Mouse (Mus musculus): ENCODE results near the gene Mta3. TPM values are rescaled to one million over a fixed set of nuclear protein-coding genes. Genes with fewer than 3 reads are reported as not detected.

Gene Mta3
- polyA plus RNA-seq, 1 experiment from 2014 or later: 35.0 TPM

- no peak overlapping the region for H3K4me3 ChIP-seq (ENCODE audit: low read length)
- no peak overlapping the region for H3K27ac ChIP-seq (ENCODE audit: low read length)
- H3K36me3 ChIP-seq (ENCODE audit: control insufficient read depth, insufficient read depth, low read length): no peaks in the 10 kb centered on the region
- no peaks in the 10 kb centered on the region for H3K9me3 ChIP-seq (ENCODE audit: control insufficient read depth, low read length)
- H3K9ac ChIP-seq (ENCODE audit: low read depth, low read length): no peak overlapping the region
- 14% methylated on average over 10 of the region's 10 CpGs for WGBS
- no peak overlapping the region for H3K4me2 ChIP-seq (ENCODE audit: low read depth, low read length)
- H3K4me1 ChIP-seq (ENCODE audit: control insufficient read depth, insufficient read depth, low read length): peaks cover 3% of the 10 kb centered on the region; the same call in 1 of the 2 replicates
- no peaks in the 10 kb centered on the region for H3K27me3 ChIP-seq (replicated peaks; ENCODE audit: control insufficient read depth, insufficient read depth, low read length)
- no peak for ATAC-seq
Observed at GRCm38 (mm10) chr17:83866582-83866981, 160.6 kb downstream of the Mta3 start.

- ATAC-seq: no peak
- H3K9me3 ChIP-seq (ENCODE audit: control insufficient read depth, low read length): no peaks in the 10 kb centered on the region
- 72% methylated on average over 4 of the region's 4 CpGs for WGBS
- no peak overlapping the region for H3K27ac ChIP-seq (ENCODE audit: low read length)
- no peaks in the 10 kb centered on the region for H3K27me3 ChIP-seq (replicated peaks; ENCODE audit: control insufficient read depth, insufficient read depth, low read length)
- 0 out of 2 replicates have a peak, but pooled peaks cover 5% of the 10 kb centered on the region for H3K4me1 ChIP-seq (ENCODE audit: control insufficient read depth, insufficient read depth, low read length)
- no peak overlapping the region for H3K4me3 ChIP-seq (ENCODE audit: low read length)
- no peak overlapping the region for H3K4me2 ChIP-seq (ENCODE audit: low read depth, low read length)
- no peaks in the 10 kb centered on the region for H3K36me3 ChIP-seq (ENCODE audit: control insufficient read depth, insufficient read depth, low read length)
- no peak overlapping the region for H3K9ac ChIP-seq (ENCODE audit: low read depth, low read length)
Observed at GRCm38 (mm10) chr17:83870385-83870784, 164.4 kb downstream of the Mta3 start.

Other genes with a start within 250 kb of the Mta3 start
- gene Cox7a2l, start 188.8 kb upstream of the Mta3 start, polyA plus RNA-seq (2015; fragmentation: Nextera tagmentation; extraction: Ambion mirVana): 189 and 191 TPM in 2 replicates
- gene Kcng3, start 74.3 kb upstream of the Mta3 start, polyA plus RNA-seq (2015; fragmentation: Nextera tagmentation; extraction: Ambion mirVana): not detected in 2 replicates
- 1.5 and 2.3 TPM in 2 replicates for gene Haao, start 141.8 kb downstream of the Mta3 start, polyA plus RNA-seq (2015; fragmentation: Nextera tagmentation; extraction: Ambion mirVana)